Mouse (Mus musculus) G1E (cell line): ENCODE measurements around the gene Usf3. TPM values are rescaled to one million over a fixed set of nuclear protein-coding genes. Genes with fewer than 3 reads are reported as not detected.

Source experiments
- ATAC-seq: 2 replicates; pipeline ENCODE4 v1.8.0; 2016; ENCODE audit warnings: mild to moderate bottlenecking; ENCODE audit not compliant: insufficient number of reproducible peaks, poor library complexity, low FRiP score, severe bottlenecking; ENCODE audit errors: extremely low read depth
- DNase-seq: peaks from one replicate; pipeline ENCODE4 v3.0.0; 2012; ENCODE audit warnings: low spot score
- H3K27me3 ChIP-seq: 2 replicates; pipeline ENCODE4 v1.6.1; 2012; ENCODE audit warnings: mild to moderate bottlenecking, low read length, inconsistent platforms; ENCODE audit not compliant: insufficient read depth
- H3K36me3 ChIP-seq: replicated peaks from 2 replicates; pipeline ENCODE3; 2012; ENCODE audit warnings: mild to moderate bottlenecking, inconsistent platforms
- H3K4me1 ChIP-seq: 2 replicates; pipeline ENCODE4 v1.6.1; 2012; ENCODE audit warnings: low read depth, low read length, inconsistent platforms, mixed read lengths; ENCODE audit not compliant: insufficient read depth
- H3K4me3 ChIP-seq: 2 replicates; pipeline ENCODE4 v1.5.1; 2012; ENCODE audit warnings: low read depth, mild to moderate bottlenecking, inconsistent platforms, low read length, moderate library complexity, mixed read lengths
- H3K9me3 ChIP-seq: replicated peaks from 2 replicates; pipeline ENCODE4 v1.6.1; 2012; ENCODE audit warnings: inconsistent platforms
- CTCF ChIP-seq: IDR thresholded peaks from 2 replicates; pipeline ENCODE4 v1.5.1; 2012; ENCODE audit warnings: low read depth, low read length, inconsistent platforms, mixed read lengths
- GATA1 ChIP-seq: IDR thresholded peaks from 2 replicates; pipeline ENCODE4 v1.6.1; 2012; ENCODE audit warnings: borderline replicate concordance, low read length, inconsistent platforms, mixed read lengths
- GATA2 ChIP-seq: IDR thresholded peaks from 2 replicates; pipeline ENCODE4 v1.6.1; 2012; ENCODE audit warnings: low read depth, low read length, inconsistent platforms, borderline replicate concordance
- POLR2AphosphoS5 ChIP-seq: IDR thresholded peaks from 2 replicates; pipeline ENCODE4 v1.6.1; 2012; ENCODE audit warnings: low read depth, low read length, inconsistent platforms; ENCODE audit not compliant: insufficient replicate concordance
- TAL1 ChIP-seq: conservative IDR thresholded peaks from 2 replicates; pipeline ENCODE4 v1.6.1; 2012; ENCODE audit warnings: low read depth, low read length, inconsistent platforms, mixed read lengths
- polyA plus RNA-seq: library from polyadenylated mRNA; stranded (reverse); fragments of >175 nt; gene quantifications from 2 replicates; pipeline ENCODE4 v1.2.3, GENCODE M21; 2012
- total RNA-seq, 2 experiments: library from RNA; stranded (forward) in 1 of 2; stranded (reverse) in 1 of 2; fragments of 200-1000 nt in 1 of 2; fragments of >200 nt in 1 of 2; fragmentation: Nextera tagmentation in 1 of 2; gene quantifications; 2 replicates each; pipeline ENCODE4 v1.2.3; 2014 to 2017

Gene Usf3
- total and polyA plus RNA-seq, 3 experiments = 4.0 to 50.4 (median 10.2) TPM

DNA sequence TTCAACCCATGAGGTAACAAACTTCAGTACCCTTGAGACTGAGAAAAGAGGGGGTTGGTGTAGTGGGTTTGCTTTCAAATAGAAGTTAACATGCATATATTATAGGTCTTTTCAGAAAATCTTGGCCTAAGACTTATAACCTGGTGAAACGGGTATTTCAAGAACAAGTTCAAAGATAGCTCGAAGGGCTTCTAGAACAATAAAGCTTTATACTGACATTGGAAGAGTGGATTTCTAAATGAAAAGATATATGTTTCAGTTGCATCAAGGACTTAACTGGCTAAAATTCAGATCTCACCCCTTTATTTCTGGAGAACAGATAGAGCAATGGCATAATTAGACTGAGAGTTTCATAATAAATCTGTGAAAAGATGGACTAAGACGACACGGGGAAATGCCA, 4.1 kb upstream of the Usf3 start:
- TF ChIP-seq GATA1 (no peak), GATA2 (no peak), POLR2AphosphoS5 (no peak), TAL1 (no peak), CTCF (no peak)
- Histone ChIP-seq H3K4me3 (no peak overlapping the region), H3K36me3 (peaks cover 5% of the 10 kb centered on the region), H3K9me3 (no peaks in the 10 kb centered on the region), H3K27me3 (no peaks in the 10 kb centered on the region), H3K4me1 (peaks cover 16% of the 10 kb centered on the region; the same call in 1 of the 2 replicates)
- ATAC-seq = no peak
- DNase-seq = no peak

DNA sequence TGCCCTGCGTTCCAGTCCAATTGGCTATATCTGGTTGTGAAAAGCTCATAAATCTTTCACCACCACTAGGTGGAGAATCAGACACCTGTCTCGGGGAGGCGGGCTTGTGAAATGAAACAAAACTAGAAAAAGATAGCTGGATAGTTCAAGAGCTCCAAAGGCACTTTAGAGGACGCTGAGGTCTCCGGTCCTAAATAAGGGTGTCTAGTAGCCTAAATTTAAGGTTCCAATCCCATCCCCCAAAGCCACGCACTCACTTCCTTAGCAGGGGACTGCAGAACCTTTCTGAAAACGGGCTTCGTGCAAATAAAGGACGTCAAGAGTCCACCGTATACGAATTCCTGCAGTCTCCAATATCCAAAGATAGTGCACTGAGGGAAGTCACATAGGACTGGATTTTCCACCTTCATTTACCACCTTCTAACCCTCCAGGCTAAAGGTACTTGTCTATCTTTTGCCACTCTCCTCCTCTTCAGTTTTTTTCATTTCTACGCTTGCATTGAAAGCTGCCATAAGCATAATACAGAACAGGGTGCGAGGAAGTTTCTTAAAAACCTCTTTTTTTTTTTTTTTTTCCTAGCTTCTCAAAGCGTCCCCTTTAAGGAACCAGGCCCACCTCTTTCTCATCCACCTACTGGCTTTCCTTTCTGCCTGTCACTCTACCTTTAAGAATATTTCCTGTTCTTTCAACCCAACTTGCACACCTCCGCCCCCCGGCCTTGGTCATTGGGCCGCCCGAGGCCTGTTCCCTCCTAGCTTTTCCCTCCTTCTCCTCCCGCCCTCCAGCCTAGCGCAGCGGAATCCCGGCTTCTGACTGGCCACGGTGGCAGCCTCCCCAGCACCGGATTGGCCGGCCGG, 520 bp upstream of the Usf3 start:
- Histone ChIP-seq H3K9me3 (no peaks in the 10 kb centered on the region), H3K27me3 (no peaks in the 10 kb centered on the region), H3K36me3 (peaks cover 5% of the 10 kb centered on the region), H3K4me3 (peak overlapping the region; percentile 87), H3K4me1 (peaks cover 30% of the 10 kb centered on the region)
- DNase-seq (peak; percentile 97), ATAC-seq (peak; percentile 97)
- TF ChIP-seq CTCF (no peak), GATA1 (no peak), POLR2AphosphoS5 (no peak), GATA2 (no peak), TAL1 (no peak)

DNA sequence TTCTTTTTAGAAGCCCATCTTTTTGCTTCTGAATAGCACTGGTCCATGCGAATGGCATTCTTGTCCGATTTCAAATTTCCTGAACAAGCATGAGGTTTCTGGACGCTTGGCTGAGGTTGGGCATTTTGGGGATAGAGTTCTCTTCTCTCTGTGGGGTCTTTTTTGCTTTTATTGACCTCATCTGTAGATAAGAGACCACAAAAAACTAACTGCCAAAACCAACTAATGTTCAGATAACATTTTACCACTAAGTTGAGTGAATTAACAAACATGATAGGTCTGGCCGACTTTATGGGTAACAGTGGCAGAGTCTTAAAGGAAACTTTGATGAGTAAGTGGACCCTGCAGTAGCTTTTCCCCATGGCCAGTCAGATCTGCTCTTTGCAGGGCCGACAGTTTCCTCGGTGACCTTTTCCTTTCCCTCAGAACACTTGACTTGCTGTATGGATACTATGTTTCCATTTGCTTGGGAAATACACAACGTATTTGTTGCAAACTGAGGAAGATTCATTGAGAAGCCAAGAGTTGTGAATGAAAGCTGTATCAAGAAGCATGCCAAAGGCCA, 1.0 kb downstream of the Usf3 start:
- no peak for ATAC-seq

DNA sequence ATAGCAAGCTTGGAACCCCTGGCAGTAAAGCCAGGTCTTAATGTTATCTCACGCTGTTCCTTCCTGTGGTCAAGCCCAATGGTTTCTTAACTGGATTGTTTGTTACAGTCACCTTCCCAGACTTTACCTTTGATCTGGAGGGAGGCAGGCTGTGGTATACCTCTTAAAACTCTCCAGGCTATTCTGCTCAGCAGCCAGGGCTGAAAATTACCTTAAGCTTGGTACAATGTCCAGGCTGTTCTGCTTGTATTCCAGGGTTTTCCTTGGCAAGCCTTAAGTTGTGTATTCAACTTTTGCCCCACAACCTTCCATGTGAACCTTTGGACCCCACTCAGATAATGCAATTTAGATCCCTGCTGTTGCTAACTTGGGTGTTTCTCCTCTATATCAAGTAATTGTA, 2.0 kb downstream of the Usf3 start:
- DNase-seq (no peak), ATAC-seq (no peak)
- Histone ChIP-seq H3K4me3 (peak overlapping the region; percentile 33; the same call in 1 of the 2 replicates), H3K36me3 (peaks cover 18% of the 10 kb centered on the region), H3K27me3 (no peaks in the 10 kb centered on the region), H3K4me1 (peaks cover 30% of the 10 kb centered on the region), H3K9me3 (no peaks in the 10 kb centered on the region)
- TF ChIP-seq CTCF (no peak), GATA1 (no peak), POLR2AphosphoS5 (no peak), TAL1 (no peak), GATA2 (no peak)

More for the DNA sequence above, 1.0 kb downstream of the Usf3 start:
- TF ChIP-seq GATA2 (no peak), CTCF (no peak), POLR2AphosphoS5 (no peak), TAL1 (no peak), GATA1 (no peak)
- peaks cover 12% of the 10 kb centered on the region for H3K36me3 ChIP-seq
- no peaks in the 10 kb centered on the region for H3K9me3 ChIP-seq
- DNase-seq = no peak
- peaks cover 30% of the 10 kb centered on the region for H3K4me1 ChIP-seq
- peak overlapping the region; percentile 87 for H3K4me3 ChIP-seq
- no peaks in the 10 kb centered on the region for H3K27me3 ChIP-seq

DNA sequence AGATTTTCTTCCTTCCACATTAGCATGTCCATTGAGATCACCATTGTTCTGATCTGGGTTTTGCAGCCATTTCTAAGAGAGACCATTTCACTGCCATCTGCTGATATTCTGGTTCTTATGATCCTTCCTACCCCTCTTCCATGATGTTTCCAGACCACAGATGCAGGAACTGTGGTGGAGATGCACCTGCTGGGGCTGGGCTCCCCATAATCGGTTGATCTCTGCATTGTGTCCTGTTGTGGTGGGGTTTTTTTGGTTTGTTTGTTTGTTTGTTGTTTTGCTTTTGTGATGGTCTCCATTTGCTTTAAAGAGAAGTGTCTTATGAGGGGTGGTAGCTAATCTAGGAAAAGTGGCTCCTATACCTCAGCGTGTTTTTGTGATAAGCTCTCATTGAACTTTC, 3.5 kb downstream of the Usf3 start:
- peaks cover 30% of the 10 kb centered on the region for H3K4me1 ChIP-seq
- ATAC-seq = no peak
- no peaks in the 10 kb centered on the region for H3K9me3 ChIP-seq
- no peak overlapping the region for H3K4me3 ChIP-seq
- H3K36me3 ChIP-seq = peaks cover 28% of the 10 kb centered on the region
- H3K27me3 ChIP-seq = no peaks in the 10 kb centered on the region
- TF ChIP-seq TAL1 = no peak
- TF ChIP-seq POLR2AphosphoS5 = no peak
- TF ChIP-seq GATA2 = no peak
- no peak for TF ChIP-seq GATA1
- TF ChIP-seq CTCF = no peak
- no peak for DNase-seq

GRCm38 (mm10) chr16:44178555-44178954, 5.5 kb downstream of the Usf3 start:
- no peak for TF ChIP-seq CTCF
- no peak for TF ChIP-seq TAL1
- no peak for TF ChIP-seq GATA1
- no peak for TF ChIP-seq POLR2AphosphoS5
- TF ChIP-seq GATA2 = no peak
- H3K4me1 ChIP-seq = peaks cover 28% of the 10 kb centered on the region
- H3K4me3 ChIP-seq = no peak overlapping the region
- H3K9me3 ChIP-seq = no peaks in the 10 kb centered on the region
- ATAC-seq (no peak), DNase-seq (no peak)
- peaks cover 37% of the 10 kb centered on the region for H3K36me3 ChIP-seq
- no peaks in the 10 kb centered on the region for H3K27me3 ChIP-seq
